Mouse (Mus musculus): ENCODE measurements around the gene Anapc1.

Gene Anapc1

GRCm38 (mm10) chr2:128566304-128567147 lies 120.7 kb downstream of the Anapc1 start:
- DNase-seq (ENCODE audit: low spot score) = no peak

DNA sequence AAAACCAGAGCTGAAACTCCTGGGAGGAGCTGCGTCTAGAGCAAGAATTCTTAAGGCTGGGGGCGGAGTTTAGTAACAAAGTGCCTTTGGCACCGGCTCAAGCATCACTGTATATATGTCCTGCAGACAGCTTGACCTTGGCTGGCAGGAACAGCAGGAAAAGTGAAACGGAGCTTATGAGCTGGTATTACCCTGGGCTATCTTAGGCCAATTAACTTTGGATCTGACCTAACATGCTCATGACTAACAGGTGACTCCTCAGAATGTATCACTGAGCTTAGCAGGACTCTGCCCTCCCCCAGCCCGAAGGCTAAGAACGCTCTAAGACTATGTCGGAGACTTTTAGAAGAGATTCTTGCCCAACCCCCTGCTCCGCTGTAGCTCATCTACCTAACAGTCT lies 121.3 kb downstream of the Anapc1 start:
- no peak for DNase-seq (ENCODE audit: low spot score)

- no peak for DNase-seq (ENCODE audit: low spot score)
Observed at GRCm38 (mm10) chr2:128564195-128564594, 123.0 kb downstream of the Anapc1 start.
